Mouse (Mus musculus) MEL (cell line): ENCODE results near the gene Proser3.

Experiments used
- CTCF ChIP-seq, 3 experiments: IDR thresholded peaks in 2 of 3; conservative IDR thresholded peaks in 1 of 3; 2 replicates each; pipeline ENCODE4 v1.5.1; 2011 to 2012; ENCODE audit warnings: low read length in 3 of 3, low read depth in 2 of 3, mild to moderate bottlenecking in 2 of 3, improper control_type of control experiment in 1 of 3, inconsistent platforms in 1 of 3, mixed read lengths in 1 of 3, moderate library complexity in 1 of 3; ENCODE audit not compliant: control insufficient read depth in 1 of 3, insufficient read depth in 1 of 3, poor library complexity in 1 of 3, severe bottlenecking in 1 of 3
- EP300 ChIP-seq, 2 experiments: IDR thresholded peaks; 2 replicates each; pipeline ENCODE4 v1.6.1; 2011; ENCODE audit warnings: improper control_type of control experiment in 2 of 2, low read length in 2 of 2, low read depth in 1 of 2, mild to moderate bottlenecking in 1 of 2
- ETS1 ChIP-seq: IDR thresholded peaks from 2 replicates; pipeline ENCODE4 v1.6.1; 2012; ENCODE audit warnings: low read depth, mild to moderate bottlenecking, inconsistent platforms, low read length, improper control_type of control experiment, moderate library complexity
- GATA1 ChIP-seq: IDR thresholded peaks from 2 replicates; pipeline ENCODE4 v1.6.1; 2011; ENCODE audit warnings: low read depth, low read length, improper control_type of control experiment
- MAFK ChIP-seq: IDR thresholded peaks from 2 replicates; pipeline ENCODE4 v1.6.1; 2011; ENCODE audit warnings: low read depth, mild to moderate bottlenecking, low read length, improper control_type of control experiment, borderline replicate concordance
- NELFE ChIP-seq: IDR thresholded peaks from 2 replicates; pipeline ENCODE4 v1.6.1; 2011; ENCODE audit warnings: low read depth, low read length, improper control_type of control experiment
- NRF1 ChIP-seq: IDR thresholded peaks from 2 replicates; pipeline ENCODE4 v1.6.1; 2014; ENCODE audit warnings: low read depth, mild to moderate bottlenecking, inconsistent platforms, low read length, improper control_type of control experiment, moderate library complexity; ENCODE audit not compliant: poor library complexity, insufficient read depth, severe bottlenecking
- POLR2A ChIP-seq, 2 experiments: IDR thresholded peaks; 2 replicates each; pipeline ENCODE4 v1.6.1; 2011 to 2012; ENCODE audit warnings: low read length in 2 of 2, mild to moderate bottlenecking in 2 of 2, control low read depth in 1 of 2, improper control_type of control experiment in 1 of 2, low read depth in 1 of 2, moderate library complexity in 1 of 2; ENCODE audit not compliant: control insufficient read depth in 1 of 2, insufficient read depth in 1 of 2, poor library complexity in 1 of 2
- POLR2AphosphoS2 ChIP-seq: IDR thresholded peaks from 2 replicates; pipeline ENCODE4 v1.6.1; 2011; ENCODE audit warnings: low read length, improper control_type of control experiment
- RCOR1 ChIP-seq: IDR thresholded peaks from 2 replicates; pipeline ENCODE4 v1.6.1; 2012; ENCODE audit warnings: low read depth, mild to moderate bottlenecking, inconsistent platforms, low read length, improper control_type of control experiment
- TAL1 ChIP-seq: IDR thresholded peaks from 2 replicates; pipeline ENCODE4 v1.6.1; 2012; ENCODE audit warnings: mild to moderate bottlenecking, inconsistent platforms, low read length, moderate library complexity, mixed read lengths
- UBTF ChIP-seq: IDR thresholded peaks from 2 replicates; pipeline ENCODE4 v1.6.1; 2012; ENCODE audit warnings: low read depth, mild to moderate bottlenecking, inconsistent platforms, low read length, improper control_type of control experiment, moderate library complexity, borderline replicate concordance; ENCODE audit not compliant: insufficient read depth
- USF1 ChIP-seq: IDR thresholded peaks from 2 replicates; pipeline ENCODE4 v1.6.1; 2014; ENCODE audit warnings: low read depth, mild to moderate bottlenecking, inconsistent platforms, low read length, improper control_type of control experiment, moderate library complexity
- ZNF384 ChIP-seq: IDR thresholded peaks from 2 replicates; pipeline ENCODE4 v1.6.1; 2012; ENCODE audit warnings: low read depth, mild to moderate bottlenecking, inconsistent platforms, low read length, improper control_type of control experiment

DNA sequence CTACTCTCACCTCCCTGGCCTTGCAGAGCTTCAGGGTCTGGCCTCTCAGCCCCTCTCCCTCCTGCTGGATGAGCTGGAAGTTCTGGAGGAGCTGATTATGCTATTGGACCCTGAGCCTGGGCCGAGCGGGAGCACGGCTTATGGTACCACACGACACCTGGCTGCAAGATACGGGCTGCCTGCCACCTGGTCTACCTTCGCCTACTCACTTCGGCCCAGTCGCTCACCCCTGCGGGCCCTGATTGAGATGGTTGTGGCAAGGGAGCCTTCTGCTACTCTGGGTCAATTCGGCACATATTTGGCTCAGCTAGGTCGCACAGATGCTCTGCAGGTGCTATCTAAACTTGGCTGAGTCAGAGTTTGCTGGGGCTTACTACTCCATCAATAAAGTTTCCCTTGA, 15.5 kb upstream of the Proser3 start:
- TF ChIP-seq GATA1, result no peak
- TF ChIP-seq MAFK, result no peak
- TF ChIP-seq ETS1, result no peak
- no peak for TF ChIP-seq RCOR1
- TF ChIP-seq NRF1, result no peak
- TF ChIP-seq EP300 (IDR thresholded peaks at IDR 0.05; ENCODE audit: low read depth in 1 of 2, low read length in 2 of 2), result no peak
- TF ChIP-seq TAL1, result no peak
- TF ChIP-seq CTCF (IDR thresholded peaks at IDR 0.05 in 2 of 3, conservative IDR thresholded peaks at IDR 0.05 in 1 of 3; ENCODE audit: control insufficient read depth in 1 of 3, insufficient read depth in 1 of 3, low read depth in 2 of 3, low read length in 3 of 3, poor library complexity in 1 of 3, severe bottlenecking in 1 of 3), result no peak
- no peak for TF ChIP-seq POLR2A (IDR thresholded peaks at IDR 0.05; ENCODE audit: control insufficient read depth in 1 of 2, insufficient read depth in 1 of 2, low read depth in 1 of 2, low read length in 2 of 2, poor library complexity in 1 of 2)
- no peak for TF ChIP-seq ZNF384
- TF ChIP-seq POLR2AphosphoS2, result no peak
- TF ChIP-seq UBTF, result no peak
- TF ChIP-seq USF1, result no peak
- no peak for TF ChIP-seq NELFE
